Mouse (Mus musculus) forebrain, embryonic 15.5 days (tissue): ENCODE measurements at regions not wholly inside any gene's neighbourhood (a gene's known extent, or its start where the extent isn't known, plus 50 kb on each side); places are given as distances from the start of the nearest gene placed in this dataset.

Source experiments
- ATAC-seq: fragments of 200-750 bp; cut with Nextera tagmentation; replicated peaks from 2 replicates; pipeline ENCODE4 v1.8.0; 2017; ENCODE audit warnings: mild to moderate bottlenecking, moderate TSS enrichment, moderate library complexity
- H3K27ac ChIP-seq: fragments of 300-500 bp; sonication (generic); replicated peaks from 2 replicates; pipeline ENCODE4 v1.5.1; 2015; ENCODE audit warnings: mild to moderate bottlenecking, inconsistent platforms
- H3K27me3 ChIP-seq: fragments of 300-500 bp; sonication (generic); 2 replicates; pipeline ENCODE4 v1.6.1; 2015; ENCODE audit warnings: inconsistent platforms
- H3K36me3 ChIP-seq: fragments of 300-500 bp; sonication (generic); 2 replicates; pipeline ENCODE4 v1.6.1; 2015; ENCODE audit warnings: mild to moderate bottlenecking, inconsistent platforms
- H3K4me1 ChIP-seq: fragments of 300-500 bp; sonication (generic); 2 replicates; pipeline ENCODE4 v1.6.1; 2015; ENCODE audit warnings: inconsistent platforms
- H3K4me2 ChIP-seq: fragments of 300-500 bp; sonication (generic); replicated peaks from 2 replicates; pipeline ENCODE4 v1.6.1; 2015; ENCODE audit warnings: mild to moderate bottlenecking, inconsistent platforms
- H3K4me3 ChIP-seq: fragments of 300-500 bp; sonication (generic); 2 replicates; pipeline ENCODE4 v1.5.1; 2015; ENCODE audit warnings: mild to moderate bottlenecking, inconsistent platforms
- H3K9ac ChIP-seq: fragments of 300-500 bp; sonication (generic); replicated peaks from 2 replicates; pipeline ENCODE4 v1.6.1; 2015; ENCODE audit warnings: mild to moderate bottlenecking, inconsistent platforms
- H3K9me3 ChIP-seq: fragments of 300-500 bp; sonication (generic); 2 replicates; pipeline ENCODE4 v1.6.1; 2016; ENCODE audit warnings: inconsistent platforms
- WGBS: fragments of 180-500 bp; shearing (Covaris S2); methylation state at CpG from one replicate; pipeline ENCODE4 v1.1.7; 2015; ENCODE audit warnings: mixed read lengths; 5-methylcytosine and 5-hydroxymethylcytosine counted together

GRCm38 (mm10) chr7:136584361-136584760, 310.1 kb upstream of the Mgmt start:
- WGBS: 64% methylated on average over 17 of the region's 17 CpGs
- Histone ChIP-seq H3K27me3 (peaks cover 24% of the 10 kb centered on the region), H3K4me3 (no peak overlapping the region), H3K27ac (no peak overlapping the region), H3K36me3 (no peaks in the 10 kb centered on the region), H3K4me1 (0 out of 2 replicates have a peak, but pooled peaks cover 3% of the 10 kb centered on the region), H3K9me3 (no peaks in the 10 kb centered on the region), H3K4me2 (no peak overlapping the region), H3K9ac (no peak overlapping the region)
- no peak for ATAC-seq

- Histone ChIP-seq H3K27me3 (peaks cover 8% of the 10 kb centered on the region; the same call in 1 of the 2 replicates), H3K27ac (no peak overlapping the region), H3K36me3 (no peaks in the 10 kb centered on the region), H3K4me3 (no peak overlapping the region), H3K9me3 (no peaks in the 10 kb centered on the region), H3K9ac (no peak overlapping the region), H3K4me2 (no peak overlapping the region), H3K4me1 (no peaks in the 10 kb centered on the region)
- WGBS: 92% methylated on average over 6 of the region's 6 CpGs
- no peak for ATAC-seq
Measured at GRCm38 (mm10) chr7:136588491-136588890, 305.9 kb upstream of the Mgmt start.

- no peak overlapping the region for H3K4me2 ChIP-seq
- no peaks in the 10 kb centered on the region for H3K36me3 ChIP-seq
- H3K9me3 ChIP-seq: no peaks in the 10 kb centered on the region
- H3K4me3 ChIP-seq: no peak overlapping the region
- H3K4me1 ChIP-seq: no peaks in the 10 kb centered on the region
- H3K27me3 ChIP-seq: no peaks in the 10 kb centered on the region
- ATAC-seq: no peak
- no peak overlapping the region for H3K9ac ChIP-seq
- no peak overlapping the region for H3K27ac ChIP-seq
Measured at GRCm38 (mm10) chr7:136590947-136591346, 303.5 kb upstream of the Mgmt start.

GRCm38 (mm10) chr7:136607278-136608120, 286.9 kb upstream of the Mgmt start:
- Histone ChIP-seq H3K27ac (no peak overlapping the region), H3K36me3 (no peaks in the 10 kb centered on the region), H3K27me3 (no peaks in the 10 kb centered on the region), H3K4me3 (no peak overlapping the region), H3K9ac (no peak overlapping the region), H3K4me1 (peaks cover 6% of the 10 kb centered on the region; the same call in 1 of the 2 replicates), H3K4me2 (no peak overlapping the region), H3K9me3 (no peaks in the 10 kb centered on the region)
- ATAC-seq: no peak
- 62% methylated on average over 7 of the region's 7 CpGs for WGBS

GRCm38 (mm10) chr7:136613496-136613895, 280.9 kb upstream of the Mgmt start:
- Histone ChIP-seq H3K27me3 (peaks cover 3% of the 10 kb centered on the region; the same call in 1 of the 2 replicates), H3K4me1 (no peaks in the 10 kb centered on the region), H3K9ac (no peak overlapping the region), H3K9me3 (no peaks in the 10 kb centered on the region), H3K27ac (no peak overlapping the region), H3K4me2 (no peak overlapping the region), H3K4me3 (no peak overlapping the region), H3K36me3 (no peaks in the 10 kb centered on the region)
- 66% methylated on average over 4 of the region's 4 CpGs for WGBS
- no peak for ATAC-seq

GRCm38 (mm10) chr7:136624496-136624895, 269.9 kb upstream of the Mgmt start:
- ATAC-seq: no peak
- 8% methylated on average over 4 of the region's 4 CpGs for WGBS

GRCm38 (mm10) chr7:136631089-136631488, 263.3 kb upstream of the Mgmt start:
- ATAC-seq: no peak
- 25% methylated on average over 3 of the region's 3 CpGs for WGBS
- H3K9me3 ChIP-seq: no peaks in the 10 kb centered on the region

More at GRCm38 (mm10) chr7:136624496-136624895, 269.9 kb upstream of the Mgmt start:
- Histone ChIP-seq H3K9me3 (no peaks in the 10 kb centered on the region), H3K36me3 (no peaks in the 10 kb centered on the region), H3K4me3 (no peak overlapping the region), H3K27me3 (peaks cover 4% of the 10 kb centered on the region; the same call in 1 of the 2 replicates), H3K9ac (no peak overlapping the region), H3K4me2 (no peak overlapping the region), H3K4me1 (0 out of 2 replicates have a peak, but pooled peaks cover 5% of the 10 kb centered on the region), H3K27ac (no peak overlapping the region)

GRCm38 (mm10) chr7:136640160-136640559, 254.3 kb upstream of the Mgmt start:
- Histone ChIP-seq H3K27ac (no peak overlapping the region), H3K4me2 (no peak overlapping the region), H3K9ac (no peak overlapping the region), H3K36me3 (no peaks in the 10 kb centered on the region), H3K27me3 (no peaks in the 10 kb centered on the region), H3K9me3 (no peaks in the 10 kb centered on the region), H3K4me3 (no peak overlapping the region), H3K4me1 (no peaks in the 10 kb centered on the region; the same call in 1 of the 2 replicates)
- ATAC-seq: no peak
- WGBS: 39% methylated on average over 5 of the region's 5 CpGs

More at GRCm38 (mm10) chr7:136631089-136631488, 263.3 kb upstream of the Mgmt start:
- Histone ChIP-seq H3K27ac (no peak overlapping the region), H3K4me1 (peaks cover 8% of the 10 kb centered on the region), H3K9ac (no peak overlapping the region), H3K27me3 (peaks cover 6% of the 10 kb centered on the region; the same call in 1 of the 2 replicates), H3K4me2 (no peak overlapping the region), H3K4me3 (no peak overlapping the region), H3K36me3 (no peaks in the 10 kb centered on the region)

GRCm38 (mm10) chr7:136640771-136641170, 253.6 kb upstream of the Mgmt start:
- ATAC-seq: no peak
- H3K4me2 ChIP-seq: no peak overlapping the region
- H3K9me3 ChIP-seq: no peaks in the 10 kb centered on the region
- no peak overlapping the region for H3K27ac ChIP-seq
- no peaks in the 10 kb centered on the region for H3K27me3 ChIP-seq
- H3K4me1 ChIP-seq: no peaks in the 10 kb centered on the region; the same call in 1 of the 2 replicates
- H3K36me3 ChIP-seq: no peaks in the 10 kb centered on the region
- H3K4me3 ChIP-seq: no peak overlapping the region
- WGBS: 89% methylated on average over 7 of the region's 7 CpGs
- no peak overlapping the region for H3K9ac ChIP-seq

GRCm38 (mm10) chr7:136649796-136650195, 244.6 kb upstream of the Mgmt start:
- ATAC-seq: no peak
- H3K27ac ChIP-seq: no peak overlapping the region
- no peak overlapping the region for H3K4me3 ChIP-seq
- WGBS: 84% methylated on average over 4 of the region's 4 CpGs
- H3K9me3 ChIP-seq: no peaks in the 10 kb centered on the region
- H3K4me2 ChIP-seq: no peak overlapping the region
- H3K9ac ChIP-seq: no peak overlapping the region
- no peaks in the 10 kb centered on the region for H3K36me3 ChIP-seq
- no peaks in the 10 kb centered on the region for H3K4me1 ChIP-seq
- no peaks in the 10 kb centered on the region for H3K27me3 ChIP-seq

GRCm38 (mm10) chr7:136659930-136660329, 234.5 kb upstream of the Mgmt start:
- no peak overlapping the region for H3K9ac ChIP-seq
- no peaks in the 10 kb centered on the region for H3K9me3 ChIP-seq
- H3K4me3 ChIP-seq: no peak overlapping the region
- ATAC-seq: no peak
- peaks cover 32% of the 10 kb centered on the region for H3K27me3 ChIP-seq
- no peaks in the 10 kb centered on the region for H3K4me1 ChIP-seq
- no peak overlapping the region for H3K27ac ChIP-seq
- H3K36me3 ChIP-seq: no peaks in the 10 kb centered on the region
- no peak overlapping the region for H3K4me2 ChIP-seq

- 54% methylated on average over 2 of the region's 2 CpGs for WGBS
- Histone ChIP-seq H3K36me3 (no peaks in the 10 kb centered on the region), H3K9ac (no peak overlapping the region), H3K4me3 (no peak overlapping the region), H3K4me1 (no peaks in the 10 kb centered on the region), H3K9me3 (no peaks in the 10 kb centered on the region), H3K4me2 (no peak overlapping the region), H3K27ac (no peak overlapping the region), H3K27me3 (peaks cover 32% of the 10 kb centered on the region)
- no peak for ATAC-seq
Measured at GRCm38 (mm10) chr7:136660401-136660800, 234.0 kb upstream of the Mgmt start.
